Mouse (Mus musculus): ENCODE data around the gene Olfr522.
"Not testable (repeated sequence)": the region's sequence is repeated elsewhere in the genome, so short reads cannot be mapped to it uniquely, and the experiment has no call there.

The Olfr522 gene

GRCm38 (mm10) chr7:140160363-140160762 is 4.2 kb downstream of the Olfr522 start:
- DNase-seq (ENCODE audit: low spot score), result no peak

DNA sequence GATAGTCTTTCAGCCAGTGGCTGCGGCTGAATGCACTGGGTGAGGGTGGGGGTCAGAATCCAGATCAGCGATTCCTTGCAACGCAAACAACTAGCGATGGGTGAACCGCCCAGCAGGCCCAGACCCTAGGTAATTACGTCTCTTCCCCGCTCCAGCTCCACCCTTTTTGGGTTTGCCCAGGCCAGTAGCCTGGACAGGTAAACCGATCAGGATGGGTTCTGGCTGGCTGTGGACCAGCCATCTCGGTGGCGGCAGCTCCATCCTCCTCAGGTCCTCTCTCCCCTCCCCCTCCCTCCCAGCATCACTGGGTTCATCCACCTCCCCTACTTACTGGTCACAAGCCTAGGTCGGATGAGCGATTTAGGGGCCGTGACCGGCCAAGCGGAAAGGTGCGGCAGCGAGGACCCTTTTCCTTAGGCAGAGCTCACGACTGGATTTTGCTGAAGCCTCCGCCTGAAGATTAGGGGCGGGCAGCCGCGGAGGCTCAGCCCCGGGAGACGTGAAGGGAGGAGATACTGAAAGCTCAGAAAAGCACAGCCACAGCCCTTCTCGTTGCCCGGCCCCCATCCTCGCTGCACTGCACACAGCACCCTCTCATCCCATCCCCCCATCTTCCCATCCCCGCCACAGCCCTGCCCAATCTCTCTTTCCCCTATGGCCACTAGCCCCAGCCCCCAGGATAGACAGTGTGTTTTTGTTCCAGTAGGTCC is 10.2 kb downstream of the Olfr522 start, which contains the start of gene Sprn:
Sprn (minus strand) TSS at position 660 of the 710 bp plus-strand sequence.
- no peak for DNase-seq (ENCODE audit: low spot score)

DNA sequence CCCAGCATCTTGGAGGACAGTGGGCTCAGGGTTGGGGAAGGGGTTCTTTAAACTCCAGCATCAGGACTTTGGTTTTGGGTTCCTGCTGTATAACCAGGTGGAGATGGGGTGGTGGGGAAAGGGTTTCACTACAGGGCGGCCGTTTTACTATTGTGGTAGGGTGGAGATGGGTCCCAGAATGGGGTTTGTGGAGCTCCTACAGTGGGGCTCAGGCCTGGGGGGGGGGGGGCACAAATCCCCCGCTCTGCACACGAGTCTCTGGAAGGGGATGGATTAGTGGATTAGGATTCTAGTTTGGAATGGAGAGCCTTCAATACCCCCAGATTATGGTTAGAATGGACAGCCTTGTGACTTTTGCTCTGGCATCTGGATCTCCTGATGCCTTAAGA is 10.7 kb downstream of the Olfr522 start:
- no peak for DNase-seq (ENCODE audit: low spot score)

- no peak for DNase-seq (ENCODE audit: low spot score)
These were observed 11.2 kb downstream of the Olfr522 start for GRCm38 (mm10) chr7:140153383-140153782.

DNA sequence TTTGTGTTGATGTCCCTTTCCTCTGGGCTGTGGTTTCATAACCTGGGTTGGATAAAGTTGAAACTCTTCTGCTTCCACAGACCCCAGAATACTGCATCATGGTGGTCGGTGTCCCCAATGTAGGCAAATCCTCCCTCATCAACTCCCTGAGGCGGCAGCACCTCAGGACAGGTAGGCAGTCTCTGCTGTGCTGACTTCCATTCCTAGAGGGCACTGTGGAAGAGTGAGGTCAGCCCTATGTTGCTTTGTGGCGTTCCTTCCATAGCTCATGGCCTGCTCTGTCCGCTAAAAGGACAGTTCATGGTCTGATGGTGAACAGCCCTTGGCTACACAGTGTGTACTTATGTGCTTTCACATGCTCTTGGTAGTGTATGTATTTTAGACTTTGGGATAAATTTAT is 20.0 kb downstream of the Olfr522 start:
- DNase-seq (ENCODE audit: low spot score), result no peak

DNA sequence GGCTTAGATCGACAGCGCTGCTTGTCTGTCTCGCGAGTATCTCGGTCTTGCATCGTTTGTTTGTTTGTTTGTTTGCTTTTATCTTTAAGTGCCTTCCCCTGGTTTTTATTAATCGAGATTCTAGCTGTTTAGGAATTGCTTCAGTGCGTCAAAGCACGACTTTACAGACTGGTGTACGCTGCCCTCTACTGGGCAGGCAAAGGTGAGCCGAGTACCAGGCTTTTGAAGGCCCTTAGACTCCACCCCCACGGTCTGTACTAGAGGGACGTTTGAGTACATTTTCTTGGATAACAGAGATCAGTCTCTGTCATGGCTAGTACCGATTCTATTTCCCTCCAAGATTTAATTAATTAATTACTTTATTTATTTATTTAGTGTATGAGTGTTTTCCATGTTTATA is 23.2 kb downstream of the Olfr522 start:
- no peak for DNase-seq (ENCODE audit: low spot score)

- no peak for DNase-seq (ENCODE audit: low spot score)
These were observed 26.6 kb downstream of the Olfr522 start for GRCm38 (mm10) chr7:140138021-140138310.

DNA sequence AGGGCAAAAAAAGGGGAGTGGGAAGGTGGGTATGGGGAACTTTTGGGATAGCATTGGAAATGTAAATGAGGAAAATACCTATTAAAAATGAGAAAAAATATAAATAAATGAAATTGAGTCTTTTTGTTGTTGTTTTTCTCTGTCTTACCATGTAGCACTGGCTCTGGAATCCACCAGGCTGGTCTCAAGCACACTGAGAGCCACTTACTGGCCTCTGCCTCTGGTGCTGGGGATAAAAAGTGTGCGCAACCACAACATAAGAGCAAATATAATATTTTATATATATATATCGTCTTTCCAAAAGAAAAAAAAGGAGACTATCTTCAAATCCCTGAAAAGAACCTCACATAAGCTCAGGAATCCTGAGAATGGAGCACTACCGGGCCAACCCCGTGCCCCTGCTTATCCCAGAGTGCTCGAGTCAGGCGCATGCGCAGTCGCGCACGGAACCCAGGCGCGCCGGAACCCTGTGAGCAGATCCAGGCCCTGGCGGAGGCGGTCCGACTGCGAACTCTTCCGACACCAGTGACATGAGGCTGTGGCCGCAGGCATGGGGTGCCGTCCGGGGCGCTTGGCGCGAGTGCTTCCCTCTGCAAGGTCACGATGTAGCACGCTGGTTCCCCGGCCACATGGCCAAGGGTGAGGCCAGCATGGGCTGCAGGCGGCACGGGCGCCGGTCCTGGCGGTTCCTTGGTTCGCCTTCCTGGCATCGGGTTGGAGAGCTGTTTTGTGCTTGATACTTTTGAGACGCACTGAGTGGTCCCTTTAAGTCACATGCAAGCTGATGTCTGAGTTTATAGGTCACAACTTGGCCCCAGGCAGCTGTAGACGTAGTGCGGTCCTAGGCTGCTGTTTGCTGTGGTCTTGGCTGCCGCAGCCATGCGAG is 27.2 kb downstream of the Olfr522 start, which contains the start of gene Mtg1:
Mtg1 (plus strand) TSS at position 430 of the 886 bp plus-strand sequence.
- peak; percentile 92 for DNase-seq (ENCODE audit: low spot score)

GRCm38 (mm10) chr7:140135106-140135770 is 29.3 kb downstream of the Olfr522 start:
- DNase-seq (ENCODE audit: low spot score), result no peak

DNA sequence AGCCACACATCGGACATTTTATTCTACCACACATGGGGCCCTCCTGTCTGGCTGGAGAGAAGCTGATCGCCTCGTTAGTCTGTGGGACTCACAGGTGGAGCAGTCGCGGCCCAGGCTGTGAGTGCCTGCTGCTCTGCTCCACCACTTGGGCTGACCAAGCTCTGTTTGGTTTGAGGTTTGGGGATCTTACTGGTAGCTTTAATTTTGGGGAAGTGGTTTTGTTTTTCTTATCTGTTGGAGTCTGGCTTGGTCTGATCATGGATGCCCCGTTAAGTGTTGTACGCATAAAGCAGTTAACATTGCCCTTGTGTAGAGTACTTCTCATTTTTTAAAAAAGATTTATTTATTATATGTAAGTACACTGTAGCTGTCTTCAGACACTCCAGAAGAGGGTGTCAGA is 30.5 kb downstream of the Olfr522 start:
- not testable (repeated sequence) for DNase-seq (ENCODE audit: low spot score)

- not testable (repeated sequence) for DNase-seq (ENCODE audit: low spot score)
These were observed 32.4 kb downstream of the Olfr522 start for GRCm38 (mm10) chr7:140132184-140132583.

DNA sequence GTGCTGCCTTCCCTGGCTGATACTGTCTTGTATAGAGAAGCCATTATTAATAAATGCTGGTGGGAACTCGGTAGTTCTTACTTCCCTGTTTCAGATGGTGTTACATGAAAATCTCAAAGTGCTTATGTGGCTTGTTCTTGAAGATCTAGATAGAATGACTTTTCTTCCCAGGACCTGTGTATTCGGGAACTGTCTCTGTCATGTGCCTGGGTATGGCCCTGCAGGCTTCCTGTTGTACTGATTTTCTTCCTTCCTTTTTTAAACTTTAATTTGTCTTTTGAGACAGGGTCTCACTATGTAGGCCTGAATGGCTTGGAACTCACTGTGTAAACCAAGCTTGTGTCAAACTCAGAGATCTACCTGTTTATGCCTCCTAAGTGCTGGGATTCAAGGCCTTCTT is 36.7 kb downstream of the Olfr522 start:
- no peak for DNase-seq (ENCODE audit: low spot score)

DNA sequence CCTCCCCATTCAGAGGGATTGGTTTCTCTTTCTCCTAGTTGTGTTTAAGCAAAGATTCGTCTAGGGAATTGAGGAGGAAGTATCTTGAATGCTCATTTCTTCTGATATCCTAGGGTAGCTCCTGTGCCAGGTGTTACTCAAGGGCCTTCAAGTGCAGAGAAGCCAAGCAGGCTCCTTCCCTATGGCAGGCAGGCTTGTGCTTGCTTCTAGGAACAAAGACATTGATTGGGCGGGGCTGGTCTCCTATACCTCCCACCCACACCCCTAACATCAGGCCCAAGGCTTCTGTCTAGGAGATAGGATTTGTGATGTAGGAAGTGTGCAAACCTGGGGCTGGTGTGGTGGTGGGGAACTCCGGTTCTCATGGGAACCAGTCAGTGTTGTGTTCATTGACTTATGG is 37.6 kb downstream of the Olfr522 start:
- DNase-seq (ENCODE audit: low spot score), result no peak

DNA sequence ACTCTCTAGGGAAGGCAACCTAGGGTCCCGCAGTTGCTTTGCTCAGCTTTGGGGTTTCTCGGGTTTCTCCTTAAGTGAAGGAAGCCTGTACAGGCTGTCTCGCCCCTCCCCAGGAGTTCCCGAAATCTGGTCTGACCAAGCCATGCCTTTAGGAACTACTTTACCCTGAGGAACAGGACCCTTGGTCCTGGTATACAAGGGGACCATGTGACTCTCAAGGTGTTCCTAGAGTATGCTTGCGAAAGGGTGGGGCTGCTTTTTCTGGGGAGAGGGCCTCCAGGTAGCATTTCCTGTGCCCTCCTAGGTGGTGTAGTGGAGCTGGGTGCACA is 38.6 kb downstream of the Olfr522 start:
- no peak for DNase-seq (ENCODE audit: low spot score)

GRCm38 (mm10) chr7:140125278-140126021 is 39.1 kb downstream of the Olfr522 start:
- DNase-seq (ENCODE audit: low spot score), result peak; percentile 90

GRCm38 (mm10) chr7:140124382-140124781 is 40.2 kb downstream of the Olfr522 start:
- DNase-seq (ENCODE audit: low spot score), result no peak

DNA sequence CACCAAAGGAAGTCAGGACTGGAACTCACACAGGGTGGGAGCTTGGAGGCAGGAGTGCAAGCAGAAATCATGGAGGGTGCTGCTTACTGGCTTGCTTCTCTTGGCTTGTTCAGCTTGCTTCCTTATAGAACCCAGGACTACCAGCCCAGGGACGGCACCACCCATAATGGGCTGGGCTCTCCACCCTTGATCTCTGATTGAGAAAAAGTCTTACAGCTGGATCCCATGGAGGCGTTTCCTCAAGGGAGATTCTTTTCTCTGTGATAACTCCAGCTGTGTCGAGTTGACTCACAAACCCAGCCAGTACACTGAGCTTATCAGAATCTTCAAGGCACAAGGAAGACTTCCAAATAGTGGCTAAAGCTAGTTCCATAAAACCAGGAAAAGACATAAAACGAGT is 41.8 kb downstream of the Olfr522 start:
- no peak for DNase-seq (ENCODE audit: low spot score)

- no peak for DNase-seq (ENCODE audit: low spot score)
These were observed 43.1 kb downstream of the Olfr522 start for GRCm38 (mm10) chr7:140121338-140121910.

DNA sequence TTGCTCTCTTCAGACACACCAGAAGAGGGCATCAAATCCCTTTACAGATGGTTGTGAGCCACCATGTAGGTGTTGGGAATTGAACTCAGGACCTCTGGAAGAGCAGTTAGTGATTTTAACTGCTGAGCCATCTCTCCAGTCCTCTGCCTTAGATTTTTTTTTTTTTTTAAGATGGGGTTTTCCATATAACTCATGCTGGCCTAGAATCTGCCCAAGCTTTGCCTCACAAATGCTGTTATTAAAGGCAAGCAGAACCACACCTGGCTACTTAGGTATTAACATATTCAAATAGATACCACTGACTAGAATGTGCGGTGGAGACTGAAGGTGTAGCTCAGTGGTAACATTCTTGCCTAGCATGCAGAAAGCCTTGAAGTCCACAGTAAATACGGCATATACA is 44.1 kb downstream of the Olfr522 start:
- DNase-seq (ENCODE audit: low spot score), result no peak

DNA sequence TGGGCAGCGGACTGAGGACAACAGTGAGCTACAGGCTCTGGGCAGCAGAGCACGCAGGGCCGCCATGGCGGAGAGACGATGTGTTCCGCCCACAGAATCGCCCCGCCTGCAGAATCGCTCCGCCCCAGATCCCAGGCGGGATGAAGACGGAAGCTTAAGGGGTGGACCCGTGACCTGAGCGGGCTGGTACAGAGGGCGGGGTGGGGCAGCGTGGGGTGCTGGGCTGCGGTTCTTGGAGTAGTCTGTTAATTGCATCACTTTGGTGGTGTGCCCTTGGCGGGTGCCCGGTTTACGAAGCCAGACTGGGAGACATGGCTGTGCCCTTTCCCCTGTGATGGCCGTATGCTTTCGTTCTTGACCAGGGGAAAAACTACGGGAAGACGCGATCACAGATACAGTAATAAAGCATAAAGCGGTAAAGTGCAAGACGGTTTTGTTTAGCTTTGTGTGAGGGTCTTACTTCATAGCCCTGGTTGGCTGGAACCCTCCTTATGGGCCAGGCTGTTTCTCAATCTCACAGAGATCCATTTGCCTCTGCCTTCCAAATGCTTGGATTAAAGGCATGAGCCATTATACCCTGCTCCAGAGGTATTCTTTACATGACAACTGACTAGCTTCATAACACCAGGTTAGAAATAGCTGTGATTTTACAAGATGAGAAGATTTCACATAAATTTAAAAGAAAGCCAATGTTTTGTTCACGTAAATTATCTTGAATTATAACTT is 48.1 kb downstream of the Olfr522 start, which contains the start of gene Echs1:
Echs1 (minus strand) TSS at position 148 of the 726 bp plus-strand sequence.
- DNase-seq (ENCODE audit: low spot score), result peak; percentile 85
